Comparison of ENCODE assay signal across 26 mouse cellular contexts in genomic region chr15:89431271-89431670, GRCm38 (mm10). TPM values are rescaled to one million over a fixed set of nuclear protein-coding genes. Genes with fewer than 3 reads are reported as not detected.
DNase-seq lines count a peak whose midpoint lies in the region; ATAC-seq and TF ChIP-seq lines count a peak whose summit lies in the region.
"Had no signal": no experiment of that assay in that cellular context is flagged by ENCODE, and none has a peak within 500 bp of the region (broad histone marks: within the 10 kb centered on the region; RNA-seq: fewer than 3 reads in every experiment).

No protein-coding gene starts in this region.

- no peak for TF ChIP-seq POLR2A in testis, adult 2 months (IDR thresholded peaks at IDR 0.05; ENCODE audit: control insufficient read depth, low read depth, low read length)
- TF ChIP-seq POLR2A in thymus, adult 2 months (IDR thresholded peaks at IDR 0.05; ENCODE audit: control insufficient read depth, extremely low read depth, insufficient read depth, low read length, poor library complexity), result no peak

- TF ChIP-seq CTCF in testis, adult 2 months (IDR thresholded peaks at IDR 0.05; ENCODE audit: control insufficient read depth, insufficient read depth, insufficient replicate concordance, low read depth, low read length), result no peak
- TF ChIP-seq CTCF in thymus, adult 2 months (IDR thresholded peaks at IDR 0.05; ENCODE audit: borderline replicate concordance, control insufficient read depth, extremely low read depth, insufficient read depth, low read length, poor library complexity), result no peak

- ATAC-seq in heart, embryonic 14.5 days (ENCODE audit: insufficient number of reproducible peaks, insufficient read depth, low FRiP score, low read depth), result no peak
- ATAC-seq in liver, embryonic 13.5 days (ENCODE audit: low read depth), result no peak

- H3K9ac ChIP-seq in heart, embryonic 14.5 days (ENCODE audit: low read length), result 0 out of 2 replicates have a peak overlapping the region, but pooled peaks have one; percentile 31
- peak overlapping the region; percentile 53 for H3K9ac ChIP-seq in liver, embryonic 13.5 days
- H3K9ac ChIP-seq: embryonic facial prominence, embryonic 15.5 days; forebrain, embryonic 12.5 days had no signal

- no peaks in the 10 kb centered on the region for H3K9me3 ChIP-seq in heart, embryonic 14.5 days (ENCODE audit: control insufficient read depth, low read length)
- H3K9me3 ChIP-seq in liver, embryonic 13.5 days (replicated peaks), result no peaks in the 10 kb centered on the region
- H3K9me3 ChIP-seq: embryonic facial prominence, embryonic 15.5 days; forebrain, embryonic 12.5 days had no signal

- no peak overlapping the region for H3K27ac ChIP-seq in heart, embryonic 14.5 days (replicated peaks in 1 of 2; ENCODE audit: control insufficient read depth in 1 of 2, insufficient read depth in 1 of 2, low read depth in 2 of 2, low read length in 2 of 2)
- H3K27ac ChIP-seq in testis, adult 2 months (ENCODE audit: control insufficient read depth, insufficient read depth, low read depth, low read length), result no peak overlapping the region; the same call in 1 of the 2 replicates
- H3K27ac ChIP-seq in liver, embryonic 13.5 days, result no peak overlapping the region
- no peak overlapping the region for H3K27ac ChIP-seq in thymus, adult 2 months (ENCODE audit: control insufficient read depth, insufficient read depth, low read length)
- H3K27ac ChIP-seq: embryonic facial prominence, embryonic 15.5 days; forebrain, embryonic 12.5 days; layer of hippocampus, adult 2 months had no signal

- WGBS in heart, embryonic 14.5 days, result 74% methylated on average over 3 of the region's 3 CpGs
- 59% methylated on average over 3 of the region's 3 CpGs for WGBS in liver, embryonic 13.5 days (ENCODE audit: insufficient replicate concordance)
- WGBS in thymus, adult 2 months, result 80% methylated on average over 3 of the region's 3 CpGs

- no peak overlapping the region for H3K4me2 ChIP-seq in heart, embryonic 14.5 days (ENCODE audit: low read length)
- H3K4me2 ChIP-seq in liver, embryonic 13.5 days, result peak overlapping the region; percentile 94
- H3K4me2 ChIP-seq: embryonic facial prominence, embryonic 15.5 days; forebrain, embryonic 12.5 days had no signal

- H3K4me1 ChIP-seq in heart, embryonic 14.5 days (ENCODE audit: control insufficient read depth in 2 of 2, insufficient read depth in 2 of 2, low read length in 2 of 2), result peaks cover 11 to 20% of the 10 kb centered on the region in 2 experiments
- peaks cover 6% of the 10 kb centered on the region for H3K4me1 ChIP-seq in testis, adult 2 months (ENCODE audit: control insufficient read depth, insufficient read depth, low read length)
- H3K4me1 ChIP-seq in liver, embryonic 13.5 days (replicated peaks), result peaks cover 50% of the 10 kb centered on the region
- H3K4me1 ChIP-seq in thymus, adult 2 months (replicated peaks; ENCODE audit: control insufficient read depth, insufficient read depth, low read length), result peaks cover 16% of the 10 kb centered on the region

- peaks cover 25% of the 10 kb centered on the region for H3K36me3 ChIP-seq in heart, embryonic 14.5 days (ENCODE audit: control insufficient read depth, insufficient read depth, low read length)
- no peaks in the 10 kb centered on the region for H3K36me3 ChIP-seq in testis, adult 2 months (ENCODE audit: control insufficient read depth, insufficient read depth, low read length)
- peaks cover 20% of the 10 kb centered on the region for H3K36me3 ChIP-seq in liver, embryonic 13.5 days
- peaks cover 2% of the 10 kb centered on the region; the same call in 1 of the 2 replicates for H3K36me3 ChIP-seq in thymus, adult 2 months (ENCODE audit: control insufficient read depth, insufficient read depth, low read length)

- no peak for DNase-seq in heart, postnatal 4 days
- DNase-seq in testis, postnatal 10 days (ENCODE audit: low spot score), result no peak
- DNase-seq in liver, embryonic 13.5 days, result no peak
- no peak for DNase-seq in thymus, adult 2 months
- DNase-seq in left cerebral cortex, adult 11 months (ENCODE audit: low spot score), result no peak
- DNase-seq: adrenal gland, postnatal 10 days; cerebellum, postnatal 36 days; gastrocnemius, adult 2 months; kidney, adult 8-10 months; kidney, postnatal 14 days; left cerebral cortex, postnatal 4 days; lung, adult 18-20 months; lung, postnatal 14 days; retina, postnatal 1 day; right cerebral cortex, postnatal 4 days had no signal

- H3K27me3 ChIP-seq in heart, embryonic 14.5 days (ENCODE audit: control insufficient read depth, insufficient read depth, low read length), result no peaks in the 10 kb centered on the region
- H3K27me3 ChIP-seq in testis, adult 2 months (ENCODE audit: control insufficient read depth, insufficient read depth, low read length), result no peaks in the 10 kb centered on the region
- no peaks in the 10 kb centered on the region for H3K27me3 ChIP-seq in liver, embryonic 13.5 days
- no peaks in the 10 kb centered on the region for H3K27me3 ChIP-seq in thymus, adult 2 months (ENCODE audit: control insufficient read depth, insufficient read depth, low read length)
- H3K27me3 ChIP-seq: embryonic facial prominence, embryonic 15.5 days; forebrain, embryonic 12.5 days had no signal

- H3K4me3 ChIP-seq in heart, embryonic 14.5 days (ENCODE audit: control insufficient read depth in 1 of 2, insufficient read depth in 1 of 2, low read depth in 1 of 2, low read length in 2 of 2), result no peak overlapping the region
- H3K4me3 ChIP-seq in testis, adult 2 months (ENCODE audit: control insufficient read depth, low read depth, low read length), result peak overlapping the region; percentile 47
- H3K4me3 ChIP-seq in liver, embryonic 13.5 days (replicated peaks), result peak overlapping the region; percentile 83; the same call in 1 of the 2 replicates
- H3K4me3 ChIP-seq in thymus, adult 2 months (ENCODE audit: control insufficient read depth, insufficient read depth, low read length), result no peak overlapping the region
- H3K4me3 ChIP-seq: embryonic facial prominence, embryonic 15.5 days; forebrain, embryonic 12.5 days; layer of hippocampus, adult 2 months had no signal

RNA-seq across cellular contexts. Expression of gene Chkb, which starts 1.6 kb away (rescaled TPM):
- 68.9 and 75.0 TPM in 2 replicates for polyA plus RNA-seq in heart, embryonic 14.5 days (2014; fragmentation: Nextera tagmentation; extraction: Ambion mirVana)
- 10 to 100 TPM; 68.2 to 94.0 TPM for total RNA-seq in heart, postnatal 4 days (2021)
- 50.7 and 52.8 TPM in 2 replicates for polyA plus RNA-seq in testis, adult 2 months (2012; rRNA removed)
- polyA plus RNA-seq in liver, embryonic 13.5 days (2015; fragmentation: Nextera tagmentation; extraction: Ambion mirVana), result 27.3 and 29.2 TPM in 2 replicates
- polyA plus RNA-seq in thymus, adult 2 months (2012; rRNA removed), result 92.0 and 99.8 TPM in 2 replicates

RNA-seq across cellular contexts. Expression of gene Gm44502, which starts 1.8 kb away (rescaled TPM):
- polyA plus RNA-seq in heart, embryonic 14.5 days (2014; fragmentation: Nextera tagmentation; extraction: Ambion mirVana), result 0.53 and 0.59 TPM in 2 replicates
- total RNA-seq in heart, postnatal 4 days (2021), result 10 to 100 TPM in 1 of 2 experiments, 1 to 10 TPM in 1; 2.1 to 11.6 TPM
- 1.2 and 1.9 TPM in 2 replicates for polyA plus RNA-seq in testis, adult 2 months (2012; rRNA removed)
- 0.13 TPM in 1 of 2 replicates, not detected in the other for polyA plus RNA-seq in liver, embryonic 13.5 days (2015; fragmentation: Nextera tagmentation; extraction: Ambion mirVana)
- polyA plus RNA-seq in thymus, adult 2 months (2012; rRNA removed), result 3.2 TPM in 2 replicates
- total RNA-seq: hematopoietic stem cell, adult 5-6 weeks had no signal
- polyA plus RNA-seq: embryonic facial prominence, embryonic 15.5 days; forebrain, embryonic 12.5 days; midbrain, postnatal 0 days had no signal

RNA-seq across cellular contexts. Expression of gene C730034F03Rik, which starts 1.9 kb away (rescaled TPM):
- polyA plus RNA-seq in heart, embryonic 14.5 days (2014; fragmentation: Nextera tagmentation; extraction: Ambion mirVana), result 3.1 and 3.2 TPM in 2 replicates
- total RNA-seq in heart, postnatal 4 days (2021), result 1 to 10 TPM; 1.1 to 1.8 TPM
- 6.4 and 7.6 TPM in 2 replicates for polyA plus RNA-seq in testis, adult 2 months (2012; rRNA removed)
- 1.1 and 1.5 TPM in 2 replicates for polyA plus RNA-seq in liver, embryonic 13.5 days (2015; fragmentation: Nextera tagmentation; extraction: Ambion mirVana)
- polyA plus RNA-seq in thymus, adult 2 months (2012; rRNA removed), result 1.8 and 2.2 TPM in 2 replicates

RNA-seq across cellular contexts. Expression of gene Cpt1b, which starts 5.6 kb away (rescaled TPM):
- 190 and 218 TPM in 2 replicates for polyA plus RNA-seq in heart, embryonic 14.5 days (2014; fragmentation: Nextera tagmentation; extraction: Ambion mirVana)
- 100 to 1,000 TPM; 585 to 617 TPM for total RNA-seq in heart, postnatal 4 days (2021)
- 374 and 414 TPM in 2 replicates for polyA plus RNA-seq in testis, adult 2 months (2012; rRNA removed)
- 1.9 and 2.5 TPM in 2 replicates for polyA plus RNA-seq in liver, embryonic 13.5 days (2015; fragmentation: Nextera tagmentation; extraction: Ambion mirVana)
- 47.0 and 76.6 TPM in 2 replicates for polyA plus RNA-seq in thymus, adult 2 months (2012; rRNA removed)
- total RNA-seq: hematopoietic stem cell, adult 5-6 weeks had no signal

RNA-seq across cellular contexts. Expression of gene Syce3, which starts 21.0 kb away (rescaled TPM):
- not detected in 2 replicates for polyA plus RNA-seq in heart, embryonic 14.5 days (2014; fragmentation: Nextera tagmentation; extraction: Ambion mirVana)
- total RNA-seq in heart, postnatal 4 days (2021), result not detected
- polyA plus RNA-seq in testis, adult 2 months (2012; rRNA removed), result 218 and 247 TPM in 2 replicates
- polyA plus RNA-seq in liver, embryonic 13.5 days (2015; fragmentation: Nextera tagmentation; extraction: Ambion mirVana), result not detected in 2 replicates
- polyA plus RNA-seq in thymus, adult 2 months (2012; rRNA removed), result not detected in 2 replicates
- total RNA-seq: adrenal gland, postnatal 10 days; gastrocnemius, adult 2 months; hematopoietic stem cell, adult 5-6 weeks; layer of hippocampus, adult 2 months; left cerebral cortex, adult 18-20 months; left cerebral cortex, postnatal 4 days; megakaryocyte, adult 5-6 weeks; midbrain, postnatal 0 days had no signal
- polyA plus RNA-seq: embryonic facial prominence, embryonic 15.5 days; forebrain, embryonic 12.5 days; gonadal fat pad, adult 2 months; heart, embryonic 11.5 days; midbrain, postnatal 0 days had no signal

Comparison
In these comparisons a context has a peak if more than half of its experiments do, and no peak if none do; other contexts are left out.
1. H3K4me3 ChIP-seq: peak in testis, adult 2 months (single experiment) and liver, embryonic 13.5 days (single experiment); none in heart, embryonic 14.5 days (0 of 2) and thymus, adult 2 months (single experiment).